Mouse (Mus musculus) hindbrain, embryonic 11.5 days (tissue): ENCODE measurements around the gene Ldha. TPM values are rescaled to one million over a fixed set of nuclear protein-coding genes. Genes with fewer than 3 reads are reported as not detected.
"Not testable (repeated sequence)": the region's sequence is repeated elsewhere in the genome, so short reads cannot be mapped to it uniquely, and the experiment has no call there.

Source experiments
- ATAC-seq: fragments of 200-750 bp; cut with Nextera tagmentation; 2 replicates; pipeline ENCODE4 v1.8.0; 2017; ENCODE audit warnings: mild to moderate bottlenecking, moderate TSS enrichment, moderate library complexity; ENCODE audit not compliant: low FRiP score
- DNase-seq: peaks from one replicate; pipeline ENCODE4 v3.0.0-alpha.2; 2015; ENCODE audit warnings: low spot score
- H3K27ac ChIP-seq: fragments of 300-500 bp; sonication (generic); 2 replicates; pipeline ENCODE4 v1.5.1; 2014; ENCODE audit warnings: mild to moderate bottlenecking, low read depth, low read length
- H3K27me3 ChIP-seq: fragments of 300-500 bp; sonication (generic); 2 replicates; pipeline ENCODE4 v1.6.1; 2014; ENCODE audit warnings: mild to moderate bottlenecking, low read length, moderate library complexity, mixed read lengths; ENCODE audit not compliant: control insufficient read depth, insufficient read depth
- H3K36me3 ChIP-seq: fragments of 300-500 bp; sonication (generic); 2 replicates; pipeline ENCODE4 v1.6.1; 2014; ENCODE audit warnings: mild to moderate bottlenecking, low read length, moderate library complexity, mixed read lengths; ENCODE audit not compliant: control insufficient read depth, insufficient read depth
- H3K4me1 ChIP-seq: fragments of 300-500 bp; sonication (generic); replicated peaks from 2 replicates; pipeline ENCODE4 v1.6.1; 2014; ENCODE audit warnings: low read length, mixed read lengths; ENCODE audit not compliant: control insufficient read depth, insufficient read depth
- H3K4me2 ChIP-seq: fragments of 300-500 bp; sonication (generic); replicated peaks from 2 replicates; pipeline ENCODE4 v1.6.1; 2014; ENCODE audit warnings: mild to moderate bottlenecking, low read depth, low read length
- H3K4me3 ChIP-seq: fragments of 300-500 bp; sonication (generic); 2 replicates; pipeline ENCODE4 v1.5.1; 2014; ENCODE audit warnings: low read depth, low read length
- H3K9ac ChIP-seq: fragments of 300-500 bp; sonication (generic); 2 replicates; pipeline ENCODE4 v1.6.1; 2014; ENCODE audit warnings: low read depth, low read length
- H3K9me3 ChIP-seq: fragments of 300-500 bp; sonication (generic); 2 replicates; pipeline ENCODE4 v1.6.1; 2016; ENCODE audit warnings: low read length; ENCODE audit not compliant: control insufficient read depth
- WGBS: fragments of 180-500 bp; shearing (Covaris S2); extraction: QIAGEN DNeasy Blood & Tissue Kit; methylation state at CpG from one replicate; pipeline ENCODE4 v1.1.7; 2014; 5-methylcytosine and 5-hydroxymethylcytosine counted together
- polyA plus RNA-seq: library from polyadenylated mRNA; unstranded; fragments of >200 nt; fragmentation: Nextera tagmentation; extraction: Ambion mirVana; gene quantifications from 2 replicates; pipeline ENCODE4 v1.2.1, GENCODE M21; 2014

The Ldha gene
- polyA plus RNA-seq, 1 experiment from 2014 or later: 1,356 TPM

- H3K4me3 ChIP-seq, DNase-seq, H3K27me3 ChIP-seq, H3K9me3 ChIP-seq, H3K4me1 ChIP-seq, H3K9ac ChIP-seq, H3K36me3 ChIP-seq, H3K27ac ChIP-seq, ATAC-seq, H3K4me2 ChIP-seq: not testable (repeated sequence)
- WGBS: 82% methylated on average over 6 of the region's 8 CpGs
Measured at GRCm38 (mm10) chr7:46881941-46882340, 40.7 kb downstream of the Ldha start.

GRCm38 (mm10) chr7:46883304-46883703, 42.0 kb downstream of the Ldha start:
- no peak for ATAC-seq
- DNase-seq: no peak
- Histone ChIP-seq H3K4me1 (no peaks in the 10 kb centered on the region), H3K4me2 (no peak overlapping the region), H3K27ac (no peak overlapping the region), H3K27me3 (no peaks in the 10 kb centered on the region), H3K9me3 (no peaks in the 10 kb centered on the region), H3K9ac (no peak overlapping the region), H3K4me3 (no peak overlapping the region), H3K36me3 (peaks cover 13% of the 10 kb centered on the region)
- WGBS: 86% methylated on average over 3 of the region's 3 CpGs

- Histone ChIP-seq H3K4me2 (no peak overlapping the region), H3K9ac (no peak overlapping the region), H3K36me3 (peaks cover 21% of the 10 kb centered on the region; the same call in 1 of the 2 replicates), H3K27ac (no peak overlapping the region), H3K4me3 (no peak overlapping the region), H3K9me3 (no peaks in the 10 kb centered on the region), H3K27me3 (no peaks in the 10 kb centered on the region), H3K4me1 (no peaks in the 10 kb centered on the region)
- DNase-seq (no peak), ATAC-seq (no peak)
- 94% methylated on average over 3 of the region's 3 CpGs for WGBS
Measured at GRCm38 (mm10) chr7:46895511-46895910, 54.2 kb downstream of the Ldha start.

DNA sequence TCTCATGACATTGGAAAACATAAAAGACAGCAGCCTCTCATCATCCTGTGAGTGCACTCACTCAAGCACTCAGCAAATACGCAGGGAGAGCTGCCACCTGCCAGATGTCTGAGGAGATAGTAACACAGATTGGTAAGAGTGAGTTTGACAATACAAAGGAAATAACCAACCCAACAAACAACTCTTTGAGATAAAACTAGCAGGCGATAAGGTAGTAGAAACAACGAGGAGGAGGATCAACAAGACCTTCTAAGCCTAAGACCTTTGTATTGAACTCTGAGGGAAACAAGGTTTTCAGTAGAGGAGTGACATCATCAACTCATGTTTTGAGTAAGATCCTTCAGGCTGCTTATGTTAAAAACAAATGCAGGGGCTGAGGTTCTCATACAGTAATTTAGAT, 58.1 kb downstream of the Ldha start:
- no peaks in the 10 kb centered on the region for H3K9me3 ChIP-seq
- H3K4me1 ChIP-seq: no peaks in the 10 kb centered on the region
- ATAC-seq (no peak), DNase-seq (no peak)
- peaks cover 10% of the 10 kb centered on the region; the same call in 1 of the 2 replicates for H3K36me3 ChIP-seq
- WGBS: 94% methylated on average over 3 of the region's 3 CpGs
- no peak overlapping the region for H3K27ac ChIP-seq
- H3K4me3 ChIP-seq: no peak overlapping the region
- no peak overlapping the region for H3K4me2 ChIP-seq
- no peak overlapping the region for H3K9ac ChIP-seq
- no peaks in the 10 kb centered on the region for H3K27me3 ChIP-seq

Other genes with a start within 250 kb of the Ldha start
- gene Sergef, start 201.7 kb upstream of the Ldha start, polyA plus RNA-seq: 14.4 and 16.0 TPM in 2 replicates
- gene Tph1, start 168.9 kb upstream of the Ldha start, polyA plus RNA-seq: 0.61 TPM in 1 of 2 replicates, not detected in the other
- gene Saal1, start 130.8 kb upstream of the Ldha start, polyA plus RNA-seq: 41.4 and 44.9 TPM in 2 replicates
- 0.07 and 0.20 TPM in 2 replicates for gene Saa3, start 125.8 kb upstream of the Ldha start, polyA plus RNA-seq
- not detected in 2 replicates for gene Saa4, start 108.9 kb upstream of the Ldha start, polyA plus RNA-seq
- not detected in 2 replicates for gene Saa1, start 98.5 kb upstream of the Ldha start, polyA plus RNA-seq
- 0.31 and 0.43 TPM in 2 replicates for gene Saa2, start 89.7 kb upstream of the Ldha start, polyA plus RNA-seq
- 17.4 and 26.1 TPM in 2 replicates for gene Hps5, start 45.4 kb upstream of the Ldha start, polyA plus RNA-seq
- 53.5 and 58.0 TPM in 2 replicates for gene Gtf2h1, start 45.4 kb upstream of the Ldha start, polyA plus RNA-seq
- not detected in 2 replicates for gene Ldhc, start 19.7 kb downstream of the Ldha start, polyA plus RNA-seq
- gene Tsg101, start 78.5 kb downstream of the Ldha start, polyA plus RNA-seq: 372 and 380 TPM in 2 replicates
- 11.3 and 13.1 TPM in 2 replicates for gene Uevld, start 117.1 kb downstream of the Ldha start, polyA plus RNA-seq
- not detected in 2 replicates for gene Gm9999, start 142.1 kb downstream of the Ldha start, polyA plus RNA-seq
- 12.0 and 12.3 TPM in 2 replicates for gene Spty2d1, start 166.9 kb downstream of the Ldha start, polyA plus RNA-seq
- 8.7 and 10.4 TPM in 2 replicates for gene Tmem86a, start 209.1 kb downstream of the Ldha start, polyA plus RNA-seq